Mouse (Mus musculus): ENCODE results near the gene Glmp.
"Not testable (repeated sequence)": the region's sequence is repeated elsewhere in the genome, so short reads cannot be mapped to it uniquely, and the experiment has no call there.

Gene Glmp

GRCm38 (mm10) chr3:88335436-88336053 is 10.7 kb downstream of the Glmp start:
- no peak for ATAC-seq (ENCODE audit: insufficient number of reproducible peaks, low FRiP score, low TSS enrichment)

DNA sequence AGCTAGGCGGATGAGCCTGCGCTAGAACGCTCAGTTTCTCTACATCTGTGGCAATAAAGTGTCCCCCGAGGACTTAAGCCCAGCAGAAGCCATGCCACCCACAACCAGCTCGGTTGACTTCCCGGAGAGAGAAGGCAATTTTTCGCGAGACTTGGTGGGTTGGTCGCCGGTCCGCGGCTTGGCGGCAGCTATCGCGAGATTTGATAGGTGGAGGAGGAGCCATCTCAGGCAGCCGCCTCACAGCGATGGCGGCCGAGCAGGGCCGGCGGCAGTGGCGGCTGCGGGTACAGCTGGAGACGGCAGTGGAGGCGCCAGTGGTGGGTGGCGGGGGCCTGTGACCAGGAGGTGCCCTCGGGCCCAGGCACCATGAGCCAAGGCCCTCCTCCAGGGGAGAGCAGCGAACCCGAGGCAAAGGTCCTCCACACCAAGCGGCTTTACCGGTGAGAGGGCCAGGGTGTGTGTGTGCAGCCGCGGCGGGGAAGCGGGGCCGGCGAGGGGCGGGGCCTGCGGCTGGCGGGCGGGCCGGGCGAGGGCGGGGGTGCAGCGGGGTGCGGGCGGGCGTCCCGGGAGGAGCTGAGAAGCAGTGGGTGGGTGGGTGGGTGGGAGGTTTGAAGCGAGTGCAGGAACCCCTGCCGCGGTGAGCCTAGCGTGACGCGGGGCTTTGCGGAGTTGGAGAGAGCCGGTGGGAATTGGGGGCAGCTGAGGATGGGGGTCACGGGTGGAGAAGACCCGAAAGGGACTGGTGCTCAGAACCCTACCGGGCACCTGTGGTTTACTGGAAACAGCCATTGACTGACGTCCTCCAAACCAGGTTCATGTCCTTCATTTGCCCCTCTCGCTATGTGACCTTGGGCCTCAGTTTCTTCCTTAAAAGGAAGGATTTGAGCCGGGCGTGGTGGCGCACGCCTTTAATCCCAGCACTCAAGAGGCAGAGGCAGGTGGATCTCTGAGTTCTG is 11.5 kb downstream of the Glmp start, which contains the start of the genes Tmem79 and Smg5:
Gene Tmem79, minus strand, starts transcription at position 91 of the 956 bp plus-strand sequence.
Gene Smg5, plus strand, starts transcription at position 203 of the 956 bp plus-strand sequence.
- peak; percentile 93 for ATAC-seq (ENCODE audit: insufficient number of reproducible peaks, low FRiP score, low TSS enrichment)

GRCm38 (mm10) chr3:88337367-88338020 is 12.7 kb downstream of the Glmp start:
- no peak for ATAC-seq (ENCODE audit: insufficient number of reproducible peaks, low FRiP score, low TSS enrichment)

GRCm38 (mm10) chr3:88338316-88338715 is 13.5 kb downstream of the Glmp start:
- ATAC-seq (ENCODE audit: insufficient number of reproducible peaks, low FRiP score, low TSS enrichment) = no peak

DNA sequence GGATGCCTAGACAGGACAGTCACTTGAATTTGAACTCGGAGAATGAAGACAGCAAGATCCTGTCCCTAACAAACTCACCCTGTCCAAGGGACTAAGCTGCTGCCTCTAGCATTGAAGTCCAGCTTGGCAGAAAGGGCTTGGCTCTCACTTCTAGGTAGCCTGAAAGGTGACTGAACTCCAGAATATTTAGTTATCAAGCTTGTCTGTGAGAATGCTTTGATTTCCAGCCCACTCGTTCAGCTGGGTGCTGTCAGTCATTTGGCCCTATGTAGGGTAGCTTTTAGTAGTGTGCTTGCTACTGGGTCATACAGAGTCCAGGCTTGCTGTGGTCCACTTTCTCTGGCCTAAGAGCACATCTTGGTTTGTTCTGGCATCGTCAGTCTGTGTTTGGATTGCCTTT is 14.2 kb downstream of the Glmp start:
- no peak for ATAC-seq (ENCODE audit: insufficient number of reproducible peaks, low FRiP score, low TSS enrichment)

DNA sequence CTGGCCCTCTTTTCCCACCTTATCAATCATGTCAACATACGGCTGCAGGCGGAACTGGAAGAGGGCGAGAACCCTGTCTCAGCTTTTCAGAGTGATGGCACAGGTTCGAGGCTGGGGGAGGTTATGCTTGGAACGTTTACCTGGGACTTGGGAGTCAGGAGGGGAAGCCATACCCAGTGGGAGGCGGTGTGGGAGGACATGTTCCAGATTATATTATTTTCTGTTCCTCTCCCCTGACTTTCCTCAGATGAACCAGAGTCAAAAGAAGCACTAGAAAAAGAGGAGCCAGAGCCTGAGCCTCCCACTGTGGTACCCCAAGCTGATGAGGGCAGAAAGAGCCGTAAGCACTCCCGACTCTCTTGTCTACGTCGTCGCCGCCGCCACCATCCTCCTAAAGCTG is 25.9 kb downstream of the Glmp start:
- no peak for ATAC-seq (ENCODE audit: insufficient number of reproducible peaks, low FRiP score, low TSS enrichment)

DNA sequence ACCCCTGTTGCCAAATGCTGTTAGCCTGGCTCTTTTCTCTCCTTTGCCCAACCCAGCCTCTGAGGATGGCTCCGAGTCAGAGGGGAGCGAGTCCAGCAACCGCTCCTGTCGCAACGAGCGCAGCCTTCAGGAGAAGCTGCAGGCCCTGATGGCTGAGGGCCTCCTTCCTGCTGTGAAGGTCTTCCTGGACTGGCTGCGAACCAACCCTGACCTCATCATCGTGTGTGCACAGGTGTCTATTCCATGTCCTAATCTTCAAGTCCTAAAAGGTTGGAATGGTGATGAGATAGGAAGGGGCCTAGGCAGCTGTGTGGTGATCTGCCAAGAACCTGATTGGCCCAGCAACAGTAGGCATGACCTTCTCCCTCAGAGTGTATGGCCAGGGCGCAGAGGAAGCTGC is 28.1 kb downstream of the Glmp start:
- no peak for ATAC-seq (ENCODE audit: insufficient number of reproducible peaks, low FRiP score, low TSS enrichment)

GRCm38 (mm10) chr3:88354396-88355165 is 29.8 kb downstream of the Glmp start:
- ATAC-seq (ENCODE audit: insufficient number of reproducible peaks, low FRiP score, low TSS enrichment) = no peak

DNA sequence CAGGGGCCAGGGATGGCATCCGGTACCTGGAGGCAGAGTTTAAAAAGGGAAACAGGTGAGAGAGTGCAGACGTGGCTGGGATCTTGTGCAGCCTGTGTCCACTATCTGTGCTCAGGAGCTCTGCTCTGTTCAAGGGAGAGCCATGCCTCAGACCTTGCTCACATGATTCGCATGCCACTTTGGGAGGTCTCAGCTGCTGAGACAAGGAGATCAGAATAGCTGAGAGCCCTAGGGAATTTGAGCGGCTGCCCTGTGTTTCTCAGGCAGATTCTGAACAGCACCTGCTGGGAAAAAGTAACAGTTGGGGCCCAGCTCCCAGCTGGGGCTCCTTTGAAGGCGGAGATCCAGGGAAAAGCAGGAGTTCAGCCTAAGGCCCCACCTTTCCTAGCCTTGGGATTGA is 34.8 kb downstream of the Glmp start:
- ATAC-seq (ENCODE audit: insufficient number of reproducible peaks, low FRiP score, low TSS enrichment) = no peak

DNA sequence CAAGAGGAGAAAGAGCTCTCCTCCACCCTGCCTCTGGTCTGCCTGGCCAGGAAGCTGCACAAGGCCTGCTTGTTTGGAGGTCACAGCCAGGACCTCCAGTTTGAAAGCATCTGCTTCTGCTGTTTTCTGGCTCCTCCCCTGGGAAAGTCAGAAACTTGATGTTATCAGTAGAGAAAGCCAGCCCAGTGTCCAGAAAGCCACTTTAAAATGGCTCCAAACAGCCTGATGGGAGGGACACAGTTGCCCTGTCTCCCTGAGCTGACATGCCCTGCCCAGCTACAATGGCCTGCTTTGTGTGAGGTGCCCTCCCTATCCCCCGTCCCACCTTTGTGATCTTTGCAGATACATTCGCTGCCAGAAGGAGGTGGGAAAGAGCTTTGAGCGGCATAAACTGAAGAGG is 35.2 kb downstream of the Glmp start:
- no peak for ATAC-seq (ENCODE audit: insufficient number of reproducible peaks, low FRiP score, low TSS enrichment)

DNA sequence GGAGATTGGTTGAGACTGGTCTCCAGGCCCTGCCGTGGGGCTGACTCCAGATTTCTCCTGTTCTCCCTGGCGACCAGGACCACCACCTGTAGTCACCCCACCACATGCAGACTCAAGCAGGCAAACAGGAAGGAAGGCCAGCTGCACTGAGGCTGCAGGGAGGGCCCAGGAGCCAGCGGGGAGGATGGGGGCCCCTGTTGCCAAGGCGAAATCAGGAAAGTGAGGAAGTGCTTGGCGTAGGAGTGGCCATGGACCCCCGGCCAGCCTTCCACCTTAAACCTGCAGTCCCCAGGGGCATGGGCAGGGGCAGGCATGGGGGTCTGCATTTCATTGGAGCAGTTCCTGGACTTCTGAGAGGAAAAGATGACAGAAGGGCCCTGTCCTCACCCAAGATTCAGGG is 36.3 kb downstream of the Glmp start:
- ATAC-seq (ENCODE audit: insufficient number of reproducible peaks, low FRiP score, low TSS enrichment) = no peak

DNA sequence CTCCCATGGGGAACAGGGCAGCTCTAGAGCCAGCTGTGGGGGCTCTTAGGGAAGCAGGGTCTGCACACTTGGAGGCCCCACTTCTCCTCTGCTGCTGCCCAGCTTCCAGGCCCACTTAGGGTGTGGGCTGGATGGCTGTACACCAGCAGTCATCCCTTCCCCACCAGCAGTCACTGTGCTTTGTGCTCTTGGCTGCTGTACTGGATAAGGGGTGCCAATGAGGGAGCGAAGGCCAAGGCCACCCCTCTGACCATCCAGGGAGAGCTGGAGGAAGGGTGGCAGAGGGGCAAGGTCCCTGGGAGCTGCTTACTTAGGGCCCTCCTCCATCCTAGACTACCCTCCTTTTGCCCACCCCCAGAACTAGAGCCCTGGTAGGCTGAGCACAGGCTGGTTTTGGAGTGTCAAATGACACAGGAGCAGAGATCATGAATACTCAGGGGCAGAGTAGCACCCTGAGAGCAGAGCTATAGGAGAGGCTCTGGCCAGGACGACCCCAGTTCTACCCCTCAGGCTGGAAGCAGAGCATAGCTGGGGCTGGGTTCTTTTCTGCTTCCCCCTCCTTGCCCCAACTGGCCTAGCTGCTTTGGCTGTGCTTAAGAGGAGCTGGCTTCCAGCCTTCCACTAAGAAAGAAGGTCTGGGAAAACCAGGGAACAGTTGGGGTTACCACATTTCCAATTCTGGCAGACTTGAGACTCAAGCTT is 36.9 kb downstream of the Glmp start:
- ATAC-seq (ENCODE audit: insufficient number of reproducible peaks, low FRiP score, low TSS enrichment) = 0 out of 2 replicates have a peak, but pooled peaks have one; percentile 26

DNA sequence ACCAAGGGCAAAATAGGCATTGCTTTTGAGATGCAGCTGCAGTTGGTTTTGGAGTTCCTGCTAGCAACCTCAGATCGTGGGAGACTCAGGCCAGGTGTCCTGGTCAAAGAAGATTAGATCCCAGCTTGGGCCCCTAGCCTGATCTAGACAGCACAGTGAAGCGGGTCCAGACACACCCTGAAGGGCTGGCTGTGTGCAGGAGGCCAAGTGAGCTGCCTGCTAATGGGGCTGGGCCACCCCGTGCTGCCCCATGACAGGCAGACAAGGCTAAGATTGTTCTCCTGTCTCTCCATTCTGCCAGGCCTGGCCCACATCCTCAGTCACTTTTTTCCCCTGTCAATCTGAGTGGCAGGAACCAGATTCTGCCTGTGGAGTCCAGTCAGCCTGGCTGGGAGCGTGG is 38.9 kb downstream of the Glmp start:
- peak; percentile 47; the same call in 1 of the 2 replicates for ATAC-seq (ENCODE audit: insufficient number of reproducible peaks, low FRiP score, low TSS enrichment)

DNA sequence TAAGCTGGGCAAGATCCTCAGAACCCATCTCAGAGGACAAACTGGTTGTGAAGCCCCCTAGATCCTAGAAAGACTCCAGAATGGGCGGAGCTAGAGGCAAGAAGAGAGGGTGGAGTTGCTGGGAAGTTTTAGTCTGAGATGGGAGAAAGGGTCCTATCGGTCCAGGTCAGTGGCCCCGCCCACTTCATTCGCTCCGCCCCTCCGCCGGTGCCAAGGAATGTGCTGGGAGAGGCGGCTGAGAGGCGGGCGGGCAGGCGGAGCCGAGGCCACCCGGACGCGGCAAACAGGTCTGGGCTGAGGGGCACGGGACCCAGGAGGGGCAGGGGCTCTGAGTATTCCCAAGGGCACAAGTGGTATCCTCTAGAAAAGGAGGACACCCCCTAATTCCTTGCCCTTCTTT is 39.5 kb downstream of the Glmp start, which contains the start of gene Paqr6:
Gene Paqr6, plus strand, starts transcription at position 248 of the 400 bp plus-strand sequence.
- no peak for ATAC-seq (ENCODE audit: insufficient number of reproducible peaks, low FRiP score, low TSS enrichment)

DNA sequence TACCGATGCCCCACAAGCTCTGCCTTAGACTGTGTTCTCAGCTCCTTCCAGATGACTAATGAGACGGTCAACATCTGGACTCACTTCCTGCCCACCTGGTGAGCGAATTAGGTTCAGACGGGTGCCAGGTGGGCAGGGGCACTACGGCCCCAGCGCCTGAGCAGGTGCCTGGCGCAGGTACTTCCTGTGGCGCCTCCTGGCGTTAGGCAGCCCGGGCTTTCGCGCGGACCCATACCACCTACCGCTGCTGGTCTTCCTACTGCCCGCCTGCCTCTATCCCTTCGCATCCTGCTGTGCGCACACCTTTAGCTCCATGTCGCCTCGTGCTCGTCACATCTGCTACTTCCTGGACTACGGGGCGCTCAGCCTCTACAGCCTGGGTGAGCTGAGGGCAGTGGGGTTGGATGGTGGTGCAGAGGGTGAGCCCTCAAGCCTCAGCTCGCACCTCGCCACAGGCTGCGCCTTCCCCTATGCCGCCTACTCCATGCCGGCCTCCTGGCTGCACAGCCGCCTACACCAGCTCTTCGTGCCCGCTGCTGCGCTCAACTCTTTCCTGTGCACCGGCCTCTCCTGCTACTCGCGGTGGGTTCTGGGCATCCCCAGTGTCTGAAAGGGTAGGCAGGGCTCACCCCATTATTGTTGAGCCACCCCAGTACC is 41.0 kb downstream of the Glmp start:
- no peak for ATAC-seq (ENCODE audit: insufficient number of reproducible peaks, low FRiP score, low TSS enrichment)

- not testable (repeated sequence) for ATAC-seq (ENCODE audit: insufficient number of reproducible peaks, low FRiP score, low TSS enrichment)
These were observed 42.1 kb downstream of the Glmp start for GRCm38 (mm10) chr3:88366830-88367428.

DNA sequence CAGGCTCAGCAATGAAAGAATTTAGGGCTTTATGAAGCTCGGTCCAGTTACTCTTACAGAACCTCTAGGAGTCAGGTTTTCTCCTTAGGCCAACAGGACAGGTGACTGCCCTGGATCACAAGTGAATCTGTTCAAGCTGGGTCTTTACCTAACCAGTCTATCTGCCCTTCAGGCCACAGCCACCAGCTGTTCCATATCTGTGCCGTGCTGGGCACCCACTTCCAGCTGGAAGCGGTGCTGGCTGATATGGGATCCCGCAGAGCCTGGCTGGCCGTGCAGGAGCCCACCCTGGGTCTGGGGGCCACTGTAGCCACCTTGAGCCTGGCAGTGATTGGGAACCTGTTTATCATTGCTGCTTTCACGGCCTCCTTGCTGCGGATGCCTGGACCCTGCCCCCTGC is 42.7 kb downstream of the Glmp start:
- ATAC-seq (ENCODE audit: insufficient number of reproducible peaks, low FRiP score, low TSS enrichment) = not testable (repeated sequence)

DNA sequence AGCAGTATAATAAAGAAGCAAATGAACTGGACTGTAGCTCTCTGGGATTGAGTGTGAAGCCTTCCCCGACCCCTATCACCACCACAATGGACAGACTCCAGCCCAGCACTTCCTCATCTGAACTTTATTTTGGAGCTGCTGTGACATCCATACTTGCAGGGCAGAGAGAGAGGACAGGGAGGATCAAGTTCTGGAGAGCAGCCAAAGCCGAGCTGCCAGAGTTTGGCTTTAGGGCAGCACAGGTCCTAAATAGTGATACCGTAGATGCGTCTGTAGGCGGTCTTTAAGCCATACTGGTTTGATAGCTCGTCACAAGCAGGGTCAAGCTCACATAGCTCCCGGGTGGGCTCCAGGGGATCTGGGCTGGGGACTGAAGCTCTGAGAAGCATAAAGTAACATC is 43.7 kb downstream of the Glmp start:
- not testable (repeated sequence) for ATAC-seq (ENCODE audit: insufficient number of reproducible peaks, low FRiP score, low TSS enrichment)

GRCm38 (mm10) chr3:88372643-88373042 is 47.8 kb downstream of the Glmp start, which contains the start of gene Bglap3:
Bglap3 (minus strand) TSS chr3:88372743.
- ATAC-seq (ENCODE audit: insufficient number of reproducible peaks, low FRiP score, low TSS enrichment) = not testable (repeated sequence)
